Mouse (Mus musculus) neural tube, embryonic 10.5 days (tissue): Measurements from ENCODE around the gene Clpp.

Experiments
- DNase-seq: peaks from one replicate; pipeline ENCODE4 v3.0.0-alpha.2; 2017; ENCODE audit warnings: low spot score; ENCODE audit errors: extremely low spot score

Clpp gene

DNA sequence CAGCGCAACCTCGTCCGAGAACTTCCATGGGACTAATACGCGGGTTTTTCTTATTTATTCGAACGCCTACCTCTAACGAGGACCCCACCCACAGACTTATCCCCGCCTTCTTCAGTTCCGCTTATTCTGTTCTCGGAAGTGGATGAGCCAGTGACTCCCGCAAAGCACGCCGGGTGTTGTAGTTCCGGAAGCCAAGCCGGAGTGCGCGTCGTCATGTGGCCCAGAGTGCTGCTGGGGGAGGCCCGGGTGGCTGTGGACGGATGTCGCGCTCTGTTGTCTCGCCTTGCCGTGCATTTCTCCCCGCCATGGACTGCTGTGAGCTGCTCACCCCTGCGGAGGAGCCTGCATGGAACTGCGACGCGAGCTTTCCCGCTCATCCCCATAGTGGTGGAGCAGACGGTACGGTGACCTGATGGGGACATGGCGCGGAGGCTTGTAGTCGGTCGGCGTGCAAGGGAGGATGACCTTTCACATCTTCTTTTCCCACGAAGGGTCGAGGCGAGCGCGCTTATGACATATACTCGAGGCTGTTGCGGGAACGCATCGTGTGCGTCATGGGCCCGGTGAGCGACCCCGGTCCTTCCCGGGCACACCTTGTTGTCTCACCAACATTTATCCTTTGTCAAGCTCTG lies at the start of gene Clpp:
Gene Clpp, plus strand, starts transcription at position 191 of the 632 bp plus-strand sequence.
- peak; percentile 93 for DNase-seq

DNA sequence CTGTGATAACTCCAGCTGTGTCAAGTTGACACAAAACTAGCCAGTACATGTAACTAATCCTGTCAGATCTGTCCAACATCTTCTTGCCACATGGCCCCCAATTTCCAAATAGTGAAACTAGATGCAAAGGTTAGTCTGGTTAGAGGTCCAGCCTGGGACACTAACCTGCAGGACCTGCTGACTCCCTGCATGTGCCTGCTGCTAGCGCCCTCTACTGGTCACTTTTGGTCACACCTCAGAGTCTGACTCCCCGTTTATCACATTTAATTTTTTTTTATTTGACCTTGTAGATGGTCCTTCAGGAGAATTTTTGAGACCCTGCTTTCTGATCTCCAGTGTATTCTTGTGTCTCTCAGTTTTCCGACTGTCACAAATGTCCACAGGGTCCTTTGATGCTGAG lies 39.2 kb upstream of the Clpp start:
- DNase-seq: peak; percentile 59

DNA sequence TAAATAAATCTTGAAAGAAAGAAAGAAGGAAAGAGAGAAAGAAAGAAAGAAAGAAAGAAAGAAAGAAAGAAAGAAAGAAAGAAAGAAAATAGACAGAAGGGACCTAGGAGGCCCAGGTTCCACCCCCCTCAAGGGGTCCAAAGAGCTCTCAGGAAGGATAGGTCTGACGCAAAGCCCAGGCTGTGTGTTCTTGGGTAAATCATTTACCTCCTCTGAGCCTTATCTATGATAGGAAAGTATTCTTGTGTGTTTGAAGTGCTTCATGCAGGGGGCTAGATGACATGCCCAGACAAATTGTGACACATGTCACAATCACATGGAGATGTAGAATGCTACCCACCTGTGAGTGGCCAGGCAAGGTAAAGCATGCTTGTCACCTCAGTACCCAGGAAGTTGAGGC lies 37.5 kb upstream of the Clpp start:
- no peak for DNase-seq

DNA sequence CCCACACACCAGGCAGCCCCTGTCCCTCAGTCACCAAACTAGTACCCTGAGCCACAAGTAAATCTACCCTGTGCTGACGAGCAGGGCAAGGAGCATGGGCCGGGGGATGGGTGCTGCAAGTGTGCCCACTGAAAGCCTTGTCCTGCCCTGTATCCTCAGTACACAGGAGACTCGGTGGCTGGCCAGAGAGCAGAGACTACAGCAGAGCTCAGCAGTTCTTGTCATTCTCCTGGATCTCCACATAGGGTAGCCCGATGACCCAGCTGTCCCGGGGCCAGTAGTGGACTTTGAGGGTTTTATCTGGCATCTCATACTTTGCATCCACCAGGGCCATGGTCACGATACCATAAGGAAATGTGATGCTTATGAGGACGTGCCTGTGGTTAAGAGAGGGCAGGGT lies 35.2 kb upstream of the Clpp start:
- DNase-seq: no peak

- no peak for DNase-seq
These were observed 32.2 kb upstream of the Clpp start for GRCm38 (mm10) chr17:56957763-56958429.

DNA sequence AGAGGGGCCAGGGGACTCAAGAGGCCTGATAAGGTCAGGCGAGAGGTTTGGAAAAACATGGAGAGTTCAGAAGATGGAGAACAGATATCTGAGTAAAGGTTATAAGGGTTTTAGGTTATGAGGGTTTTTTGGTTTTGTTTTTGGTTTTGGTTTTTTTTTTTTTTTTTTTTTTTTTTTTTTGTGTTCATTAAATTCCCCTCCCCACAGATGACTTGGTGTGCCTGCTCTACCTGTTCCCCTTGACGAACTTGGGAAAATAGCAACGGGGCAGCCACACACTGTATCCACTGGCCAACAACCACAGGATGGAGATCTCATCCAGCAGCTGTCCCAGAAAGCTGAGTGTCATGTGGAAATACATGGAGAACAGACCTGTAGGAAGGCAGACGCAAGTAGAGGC lies 31.4 kb upstream of the Clpp start:
- DNase-seq: no peak

DNA sequence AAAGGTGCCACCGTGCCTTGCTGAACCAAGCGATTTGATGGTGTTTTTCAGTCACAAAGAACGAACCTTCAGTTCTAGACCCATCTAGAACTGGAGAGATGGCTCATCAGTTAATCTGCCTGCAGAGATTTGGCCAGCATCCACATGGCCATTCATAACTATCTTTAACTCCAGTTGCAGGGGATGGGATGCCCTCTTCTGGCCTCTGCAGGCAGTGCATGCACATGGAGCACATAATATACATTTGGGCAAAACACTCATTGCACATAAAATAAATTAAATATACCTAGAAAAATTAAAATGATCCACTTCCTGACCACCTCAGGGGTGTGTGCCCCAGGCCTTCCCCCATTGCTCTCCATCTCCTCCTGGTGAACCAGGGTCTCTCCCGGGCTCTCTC lies 28.2 kb upstream of the Clpp start:
- DNase-seq: no peak

- DNase-seq: no peak
These were observed 27.3 kb upstream of the Clpp start for GRCm38 (mm10) chr17:56962642-56963405.

DNA sequence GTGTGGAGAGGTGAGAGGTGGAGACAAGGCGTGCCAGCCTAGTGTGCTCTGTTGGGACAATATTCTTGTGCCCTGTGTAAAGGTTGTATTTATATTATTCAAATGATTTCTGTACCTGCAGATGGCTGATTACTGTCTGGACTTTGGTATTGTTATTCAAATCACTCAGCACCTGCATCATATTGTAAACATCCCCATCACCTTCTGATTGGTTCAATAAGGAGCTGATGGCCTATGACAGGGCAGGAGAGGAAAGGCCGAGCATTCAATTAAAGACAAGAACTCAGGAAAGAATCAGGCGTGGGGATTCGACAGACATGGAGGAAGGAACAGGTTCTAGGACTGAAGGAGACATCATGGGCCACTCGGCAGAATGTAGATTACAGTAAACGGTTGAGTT lies 26.5 kb upstream of the Clpp start:
- no peak for DNase-seq

DNA sequence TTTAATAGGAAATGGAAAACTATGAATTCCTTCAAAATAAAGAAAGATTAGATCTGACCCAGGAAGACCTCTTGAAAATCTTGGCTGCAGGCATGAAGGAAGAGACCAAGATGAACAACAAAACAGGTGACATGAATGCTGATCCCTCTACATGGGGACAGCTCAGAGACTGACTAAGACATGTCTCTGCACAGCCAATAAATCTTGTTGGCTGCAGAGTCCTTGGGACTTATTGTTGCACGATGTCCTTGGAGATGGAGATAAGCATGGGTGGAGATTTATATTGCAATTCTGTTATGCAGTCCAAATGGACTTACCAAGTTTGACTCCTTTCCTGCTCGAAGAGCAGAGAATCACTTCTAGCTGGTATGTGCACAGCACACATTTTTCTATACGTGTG lies 20.8 kb upstream of the Clpp start:
- no peak for DNase-seq

- no peak for DNase-seq
These were observed 20.0 kb upstream of the Clpp start for GRCm38 (mm10) chr17:56970081-56970480.

GRCm38 (mm10) chr17:56973956-56974707 lies 16.0 kb upstream of the Clpp start:
- no peak for DNase-seq

DNA sequence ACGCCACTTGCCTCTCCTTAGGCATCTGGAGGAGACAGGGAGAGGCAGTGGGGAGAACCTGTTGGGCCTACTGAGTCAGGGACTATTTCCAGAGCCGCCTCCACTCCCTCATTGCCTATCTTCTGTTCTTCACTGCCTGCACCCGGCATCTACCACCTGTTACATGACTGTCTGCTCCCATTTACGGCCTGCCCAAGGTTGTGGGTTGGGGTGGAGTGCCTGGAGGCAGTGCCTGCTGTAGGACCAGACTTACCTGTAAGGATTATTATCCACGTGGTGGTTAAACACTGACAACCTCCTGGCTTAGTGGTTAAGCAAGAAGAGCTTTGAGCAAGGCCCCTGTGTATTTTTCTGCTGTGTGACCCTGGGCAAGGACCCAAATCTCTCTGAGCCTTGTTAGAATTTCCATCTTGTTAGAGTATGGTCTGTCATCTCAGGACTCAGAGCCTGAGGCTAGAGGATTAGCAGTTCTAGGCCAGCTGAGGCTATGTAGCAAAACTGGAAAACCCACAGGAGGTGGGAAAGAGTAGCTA lies 15.3 kb upstream of the Clpp start:
- no peak for DNase-seq

- no peak for DNase-seq
These were observed 14.7 kb upstream of the Clpp start for GRCm38 (mm10) chr17:56975391-56975790.

GRCm38 (mm10) chr17:56976531-56977390 lies 13.3 kb upstream of the Clpp start:
- no peak for DNase-seq

GRCm38 (mm10) chr17:56979524-56979923 lies 10.6 kb upstream of the Clpp start:
- no peak for DNase-seq

GRCm38 (mm10) chr17:56981049-56981448 lies 9.1 kb upstream of the Clpp start:
- no peak for DNase-seq

DNA sequence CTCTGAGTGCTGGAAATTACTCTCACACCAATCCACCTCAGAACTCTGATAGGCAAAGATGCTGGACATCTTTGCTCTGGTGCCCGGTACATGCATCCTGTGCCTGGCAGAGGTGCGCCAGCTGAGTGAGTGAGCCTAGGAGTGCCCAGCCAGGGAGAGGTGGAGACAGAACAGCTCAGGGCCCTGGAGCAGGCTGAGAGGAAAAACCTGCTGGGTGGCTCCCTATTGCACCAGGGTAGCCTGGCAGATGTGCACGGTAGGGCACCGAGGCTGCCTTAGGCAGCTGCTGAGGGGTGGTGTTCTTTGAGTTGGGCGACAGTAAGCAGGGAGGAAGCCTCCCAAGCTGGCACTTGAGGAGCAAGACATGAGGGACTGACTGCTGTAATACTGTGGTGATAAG lies 8.1 kb upstream of the Clpp start, which contains the start of gene Acer1:
Gene Acer1, minus strand, starts transcription at position 114 of the 400 bp plus-strand sequence.
- no peak for DNase-seq

- no peak for DNase-seq
These were observed 5.2 kb upstream of the Clpp start for GRCm38 (mm10) chr17:56984886-56985285.

GRCm38 (mm10) chr17:56985656-56986055 lies 4.4 kb upstream of the Clpp start:
- DNase-seq: no peak
